Mouse (Mus musculus) spleen, postnatal 14 days (tissue): Measurements from ENCODE around the gene Gsto1.
"Not testable (repeated sequence)": the region's sequence is repeated elsewhere in the genome, so short reads cannot be mapped to it uniquely, and the experiment has no call there.

Experiments used
- DNase-seq, 2 experiments: peaks; one replicate each; pipeline ENCODE4 v3.0.0; 2021 to 2022; ENCODE audit warnings: low spot score in 2 of 2

The Gsto1 gene

GRCm38 (mm10) chr19:47854796-47855783 lies at the start of gene Gsto1:
TSS of gene Gsto1 (plus strand) at chr19:47854970.
- DNase-seq, result peak; percentile 53 to 65

GRCm38 (mm10) chr19:47812091-47812490 lies 42.7 kb upstream of the Gsto1 start:
- DNase-seq, result no peak

GRCm38 (mm10) chr19:47814721-47815120 lies 40.0 kb upstream of the Gsto1 start:
- DNase-seq, result no peak

- no peak for DNase-seq
Measured at GRCm38 (mm10) chr19:47817692-47818091, 37.1 kb upstream of the Gsto1 start.

- DNase-seq, result peak in 1 of 2 experiments; percentile 57
Measured at GRCm38 (mm10) chr19:47820832-47821493, 33.8 kb upstream of the Gsto1 start.

DNA sequence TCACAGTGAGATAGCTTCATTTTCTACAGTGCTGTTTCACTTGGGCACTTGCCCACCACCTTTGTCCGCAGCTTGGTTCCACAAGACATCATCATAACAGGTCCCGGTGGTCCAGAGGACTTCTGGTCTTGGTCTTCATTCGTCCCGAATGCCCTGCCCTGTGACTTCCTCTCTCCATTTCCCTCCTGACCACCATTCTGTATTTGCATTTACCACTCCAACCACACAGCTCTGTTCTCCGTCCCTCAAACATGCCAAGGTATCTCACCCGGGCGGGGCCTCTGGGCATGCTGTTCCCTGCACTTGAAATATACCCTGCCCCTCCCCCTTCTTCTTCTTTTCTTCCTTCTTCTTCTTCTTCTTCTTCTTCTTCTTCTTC lies 33.3 kb upstream of the Gsto1 start:
- DNase-seq, result no peak

DNA sequence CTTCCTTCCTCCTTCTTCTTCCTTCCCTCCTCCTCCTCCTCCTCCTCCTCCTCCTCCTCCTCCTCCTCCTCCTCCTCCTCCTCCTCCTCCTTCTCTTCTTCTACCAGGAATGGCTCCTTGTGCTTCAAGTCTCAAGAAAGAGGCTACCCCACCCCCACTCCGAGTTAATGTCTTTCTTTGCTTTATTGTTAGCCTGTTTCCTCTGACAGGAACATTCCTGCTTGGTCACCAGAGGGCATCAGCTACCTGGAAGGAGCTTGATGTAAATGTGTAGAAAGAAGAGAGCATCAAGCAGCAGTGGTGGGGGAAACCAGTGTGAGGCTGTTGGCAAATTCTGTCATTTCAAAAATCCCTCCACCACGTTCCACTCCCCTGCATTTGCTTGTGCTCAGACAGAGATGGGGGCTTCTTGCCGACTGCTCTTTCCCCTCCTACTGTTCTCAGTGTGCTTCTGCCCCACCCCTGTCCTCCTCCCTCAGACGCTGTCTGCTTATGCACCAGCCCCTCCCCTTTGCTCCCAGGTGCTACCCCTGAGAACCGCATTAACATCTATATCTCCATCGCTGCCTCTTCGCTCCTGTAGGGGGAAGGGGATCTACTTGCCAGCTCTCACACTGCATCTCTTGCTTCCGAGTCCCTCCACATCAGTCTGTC lies 32.5 kb upstream of the Gsto1 start:
- DNase-seq, result no peak

- DNase-seq, result no peak
Measured at GRCm38 (mm10) chr19:47824026-47824425, 30.7 kb upstream of the Gsto1 start.

DNA sequence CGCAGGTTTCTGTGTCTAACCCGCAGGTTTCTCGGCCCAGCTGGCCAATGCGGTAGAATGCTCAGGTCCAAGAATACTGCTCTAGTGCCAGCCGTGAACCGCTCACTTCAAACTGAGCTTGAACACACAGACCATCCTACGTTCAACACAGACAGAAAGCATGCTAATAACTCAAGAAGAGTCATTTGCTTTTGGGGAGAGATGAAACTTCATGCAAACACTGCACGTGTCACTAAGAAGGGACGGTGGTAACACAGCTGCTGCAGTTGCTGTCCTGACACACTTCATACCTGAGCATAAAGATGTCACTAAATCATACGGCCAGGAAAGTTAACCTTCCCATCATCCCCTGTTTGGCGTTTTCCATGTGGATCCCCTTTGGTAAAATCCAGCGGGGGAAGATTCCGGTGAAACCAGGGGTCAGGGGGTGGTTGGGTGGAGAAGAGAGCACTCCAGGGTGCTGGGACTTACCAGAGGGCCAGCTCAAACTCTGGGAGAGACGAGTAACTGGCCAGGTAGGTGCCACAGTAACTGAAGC lies 24.8 kb upstream of the Gsto1 start:
- DNase-seq, result no peak

DNA sequence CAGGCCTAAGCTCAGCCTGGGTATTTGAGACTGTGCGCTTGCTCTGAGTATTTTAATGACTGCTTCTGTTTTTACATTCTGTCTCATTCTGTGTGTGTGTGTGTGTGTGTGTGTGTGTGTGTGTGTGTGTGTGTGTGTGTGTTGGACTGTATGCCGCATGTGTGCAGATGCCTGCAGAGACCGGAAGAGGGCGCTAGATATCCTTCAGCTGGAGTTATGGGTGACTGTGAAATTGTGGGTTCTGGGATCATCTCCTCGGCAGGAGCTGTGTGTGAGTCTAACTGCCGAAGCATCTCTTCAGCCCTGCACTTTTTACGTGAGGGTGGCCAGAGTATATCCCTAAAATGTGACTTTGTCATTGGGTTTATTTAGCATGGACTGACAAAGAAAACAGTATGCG lies 23.7 kb upstream of the Gsto1 start:
- DNase-seq, result no peak

DNA sequence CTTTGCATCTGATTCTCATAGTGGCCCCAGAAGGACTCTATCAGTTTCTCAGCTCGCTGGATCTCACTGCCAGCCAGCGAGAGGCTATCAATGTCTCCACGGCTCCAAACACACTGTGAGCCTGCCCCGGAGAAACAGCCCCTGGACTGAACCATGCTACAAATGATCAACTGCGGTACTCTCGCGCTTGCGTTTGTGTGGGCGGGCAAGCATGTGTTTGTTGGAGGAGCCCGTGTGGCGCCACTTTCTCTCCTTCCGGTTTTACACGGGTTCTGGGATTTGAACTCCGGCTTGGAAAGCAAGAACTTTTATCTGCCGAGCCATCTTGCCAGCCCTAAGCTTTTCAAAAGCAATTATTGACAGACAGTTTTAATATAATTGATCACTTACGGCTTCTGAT lies 22.5 kb upstream of the Gsto1 start:
- no peak for DNase-seq

DNA sequence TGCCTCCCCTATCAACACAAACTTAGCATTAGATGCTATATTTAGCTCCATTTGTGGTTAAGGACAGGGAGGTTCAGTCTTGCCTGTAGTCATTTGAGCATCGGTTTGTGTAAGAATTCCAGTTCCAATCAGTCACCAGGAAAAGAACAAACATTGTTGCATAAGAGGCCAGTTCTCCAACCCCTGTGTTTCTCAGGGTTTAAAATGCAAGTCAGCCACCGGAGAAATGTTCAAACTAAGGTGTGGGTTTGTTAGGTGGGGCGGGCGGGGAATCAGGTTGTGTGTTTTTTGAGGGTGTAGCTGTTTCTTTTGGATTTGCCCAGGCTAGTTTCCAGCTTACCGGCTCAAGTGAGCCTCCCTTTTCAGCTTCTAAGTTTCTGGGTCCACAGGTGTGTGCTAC lies 20.2 kb upstream of the Gsto1 start:
- DNase-seq, result no peak

GRCm38 (mm10) chr19:47835776-47836175 lies 19.0 kb upstream of the Gsto1 start:
- no peak for DNase-seq

- DNase-seq, result peak in 1 of 2 experiments; percentile 4
Measured at GRCm38 (mm10) chr19:47836701-47837526, 17.9 kb upstream of the Gsto1 start.

DNA sequence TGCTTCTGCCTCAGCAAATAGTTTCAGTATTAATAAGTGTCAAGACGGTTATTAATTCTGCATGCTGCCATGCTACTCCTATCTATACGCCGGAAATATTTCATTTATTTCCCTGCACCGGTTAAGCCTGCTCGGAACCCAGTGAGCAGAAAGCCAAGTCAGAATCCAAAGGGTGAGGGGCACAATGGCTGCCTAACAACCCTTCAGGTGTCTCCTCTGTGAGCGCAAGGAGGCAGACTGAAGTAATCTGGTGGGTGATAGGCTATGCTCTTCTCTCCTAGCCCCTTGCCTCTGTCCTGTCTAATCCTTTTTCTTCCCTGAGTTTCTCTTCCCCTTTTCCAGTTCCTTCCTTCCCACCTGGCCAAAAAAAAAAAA lies 17.3 kb upstream of the Gsto1 start:
- no peak for DNase-seq

DNA sequence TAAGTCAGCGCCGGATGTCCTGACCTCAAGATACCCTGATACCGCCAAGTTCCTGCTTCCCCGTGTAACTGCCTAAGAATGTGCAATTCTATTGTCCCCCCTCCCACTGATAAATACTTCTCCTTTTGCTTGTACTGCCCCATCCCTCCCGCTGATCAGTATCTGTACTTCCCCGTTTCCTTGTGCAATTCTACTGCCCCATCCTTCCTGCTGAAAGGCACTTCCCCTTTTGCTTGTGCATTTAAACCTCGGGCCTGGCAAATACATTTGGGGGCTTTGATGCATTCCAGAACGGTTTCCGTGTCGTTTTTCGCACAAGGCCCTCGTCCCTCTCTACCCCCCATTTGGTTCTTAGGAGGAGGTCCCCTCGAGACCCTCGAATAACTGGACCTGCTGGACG lies 13.5 kb upstream of the Gsto1 start:
- not testable (repeated sequence) for DNase-seq

DNA sequence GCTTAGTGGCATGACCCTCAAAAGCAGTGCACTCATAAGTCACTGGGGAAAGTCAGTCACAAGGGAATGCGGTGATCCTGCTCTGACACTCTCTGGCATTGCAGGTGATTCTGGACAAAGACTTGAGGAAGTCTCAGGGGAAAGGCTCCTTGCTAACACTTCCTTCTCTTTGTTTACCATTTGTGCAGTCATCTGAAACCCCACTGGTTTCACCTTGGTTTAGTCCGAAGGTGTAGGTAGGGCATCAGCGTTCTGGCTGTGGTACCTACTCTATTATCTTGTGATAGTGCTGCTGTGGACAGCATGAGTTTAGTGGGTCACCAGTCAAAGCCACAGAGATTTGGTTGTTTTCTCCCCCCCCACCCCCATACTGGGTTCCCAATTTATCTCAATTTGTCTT lies 5.0 kb upstream of the Gsto1 start:
- DNase-seq, result no peak

GRCm38 (mm10) chr19:47852131-47852530 lies 2.6 kb upstream of the Gsto1 start:
- DNase-seq, result not testable (repeated sequence)

DNA sequence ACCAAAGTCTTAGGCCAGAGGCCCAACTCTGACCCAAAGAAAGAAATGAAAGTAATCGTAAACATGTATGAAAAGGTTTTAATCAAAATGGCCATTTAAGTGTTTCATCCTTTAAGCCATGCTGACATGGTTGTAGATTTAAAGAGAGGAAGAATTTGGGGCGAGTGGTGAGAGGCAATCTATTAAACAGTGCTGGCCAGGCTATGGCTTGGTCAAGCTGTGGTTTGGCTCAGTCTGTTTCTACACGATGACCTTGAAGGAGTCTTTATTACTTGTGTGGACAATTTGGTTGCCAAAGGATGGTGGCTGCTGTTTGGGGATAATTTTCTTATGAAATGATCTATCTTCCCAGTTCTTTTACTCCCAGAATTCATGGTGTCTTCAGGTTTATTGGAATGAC lies 1.7 kb upstream of the Gsto1 start:
- no peak for DNase-seq

DNA sequence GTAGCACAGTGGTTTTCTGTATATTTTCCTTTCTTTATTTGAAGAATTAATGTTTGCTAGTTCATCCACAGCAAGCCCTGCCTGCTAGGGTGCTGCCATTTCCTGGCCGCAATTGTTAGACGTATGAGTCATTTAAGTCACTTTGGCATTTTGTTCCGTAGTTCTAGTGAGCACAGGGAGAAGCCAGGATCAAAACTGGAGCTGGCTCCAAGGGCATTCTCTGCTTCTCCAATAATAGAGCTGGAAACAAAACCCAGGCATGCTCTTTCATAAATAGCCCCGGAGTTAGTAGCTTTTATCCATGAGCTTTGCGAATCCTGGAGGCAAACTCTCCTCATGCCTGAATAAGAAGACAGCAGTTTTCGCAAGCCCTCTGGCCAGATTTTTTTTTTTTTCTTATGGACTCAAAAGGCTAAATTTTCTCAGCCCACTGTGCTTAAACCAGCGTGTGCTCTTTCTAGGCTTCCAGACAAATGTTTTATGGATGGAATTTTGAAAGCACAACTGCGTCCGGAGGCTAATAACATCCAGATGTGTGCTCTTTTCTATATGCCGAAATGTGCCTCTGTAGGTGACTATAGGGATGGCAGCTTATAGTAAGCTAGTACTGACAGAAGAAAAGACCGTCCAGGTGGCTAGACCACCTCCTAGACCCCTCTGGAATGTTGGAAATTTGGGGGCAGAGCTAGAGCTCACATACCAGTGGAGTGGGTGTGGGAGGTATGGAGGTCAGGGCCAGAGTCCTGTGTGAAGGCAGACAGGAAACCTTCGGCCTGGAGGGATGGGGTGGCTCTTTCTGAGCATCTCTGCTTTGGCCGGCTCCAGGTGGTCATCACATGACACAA lies 597 bp upstream of the Gsto1 start:
- no peak for DNase-seq
